Mouse (Mus musculus) liver, adult 2 months (tissue): Measurements from ENCODE around the gene Braf. TPM values are rescaled to one million over a fixed set of nuclear protein-coding genes. Genes with fewer than 3 reads are reported as not detected.

Experiments used
- DNase-seq: peaks from one replicate; pipeline ENCODE4 v3.0.0-alpha.2; 2011; ENCODE audit warnings: low read depth, low spot score; ENCODE audit errors: extremely low read depth
- H3K27ac ChIP-seq: fragments of 200-500 bp; replicated peaks from 2 replicates; pipeline ENCODE4 v1.5.1; 2012; ENCODE audit warnings: low read depth, mild to moderate bottlenecking, control low read depth, inconsistent platforms, low read length; ENCODE audit not compliant: insufficient read depth
- H3K27me3 ChIP-seq: fragments of 200-500 bp; 2 replicates; pipeline ENCODE4 v1.6.1; 2012; ENCODE audit warnings: mild to moderate bottlenecking, moderate library complexity, low read length, inconsistent platforms; ENCODE audit not compliant: control insufficient read depth, insufficient read depth
- H3K36me3 ChIP-seq: fragments of 200-500 bp; 2 replicates; pipeline ENCODE4 v1.6.1; 2012; ENCODE audit warnings: low read length, inconsistent platforms; ENCODE audit not compliant: control insufficient read depth, insufficient read depth
- H3K4me1 ChIP-seq: fragments of 200-500 bp; 2 replicates; pipeline ENCODE4 v1.6.1; 2011; ENCODE audit warnings: low read length; ENCODE audit not compliant: control insufficient read depth, insufficient read depth
- H3K4me3 ChIP-seq: fragments of 200-500 bp; 2 replicates; pipeline ENCODE4 v1.5.1; 2011; ENCODE audit warnings: low read depth, mild to moderate bottlenecking, control low read depth, low read length, moderate library complexity; ENCODE audit not compliant: insufficient read depth
- H3K79me2 ChIP-seq: fragments of 200-500 bp; 2 replicates; pipeline ENCODE4 v1.6.1; 2012; ENCODE audit warnings: inconsistent platforms, mild to moderate bottlenecking, low read length, moderate library complexity; ENCODE audit not compliant: control insufficient read depth, insufficient read depth
- H3K9ac ChIP-seq: fragments of 200-500 bp; 2 replicates; pipeline ENCODE4 v1.6.1; 2012; ENCODE audit warnings: low read depth, mild to moderate bottlenecking, control low read depth, inconsistent platforms, low read length
- CTCF ChIP-seq: fragments of 200-500 bp; IDR thresholded peaks from 2 replicates; pipeline ENCODE4 v1.5.1; 2011; ENCODE audit warnings: low read depth, low read length, control low read depth
- POLR2A ChIP-seq: fragments of 200-500 bp; IDR thresholded peaks from 2 replicates; pipeline ENCODE4 v1.6.1; 2011; ENCODE audit warnings: low read length, control low read depth; ENCODE audit not compliant: insufficient read depth; ENCODE audit errors: extremely low read depth
- WGBS: fragments of 180-500 bp; shearing (Covaris S2); methylation state at CpG from one replicate; pipeline ENCODE4 v1.1.7; 2018; 5-methylcytosine and 5-hydroxymethylcytosine counted together
- polyA plus RNA-seq: library from polyadenylated mRNA; depleted of rRNA; stranded (reverse); fragments of >200 nt; gene quantifications from 2 replicates; pipeline ENCODE4 v1.2.3, GENCODE M21; 2012
- total RNA-seq: library from RNA; depleted of rRNA; stranded (reverse); fragments of >200 nt; gene quantifications from 2 replicates; pipeline ENCODE4 v1.2.3, GENCODE M21; 2014

Braf gene
- total and polyA plus RNA-seq, 2 experiments: 4.9 to 8.9 TPM

- WGBS: 71% methylated on average over 4 of the region's 4 CpGs
- H3K79me2 ChIP-seq: no peaks in the 10 kb centered on the region
Measured at GRCm38 (mm10) chr6:39680524-39680923, 44.7 kb downstream of the Braf start.

GRCm38 (mm10) chr6:39678241-39678640 is 47.0 kb downstream of the Braf start:
- no peaks in the 10 kb centered on the region; the same call in 1 of the 2 replicates for H3K79me2 ChIP-seq
- H3K27ac ChIP-seq: no peak overlapping the region
- H3K4me3 ChIP-seq: no peak overlapping the region
- no peak overlapping the region for H3K9ac ChIP-seq
- no peaks in the 10 kb centered on the region for H3K4me1 ChIP-seq
- 100% methylated on average over 1 of the region's 1 CpGs for WGBS
- H3K27me3 ChIP-seq: no peaks in the 10 kb centered on the region
- peaks cover 6% of the 10 kb centered on the region; the same call in 1 of the 2 replicates for H3K36me3 ChIP-seq
- TF ChIP-seq POLR2A (no peak), CTCF (no peak)
- no peak for DNase-seq

More at GRCm38 (mm10) chr6:39680524-39680923, 44.7 kb downstream of the Braf start:
- Histone ChIP-seq H3K27ac (no peak overlapping the region), H3K36me3 (peaks cover 4% of the 10 kb centered on the region; the same call in 1 of the 2 replicates), H3K9ac (no peak overlapping the region), H3K27me3 (no peaks in the 10 kb centered on the region), H3K4me1 (no peaks in the 10 kb centered on the region), H3K4me3 (no peak overlapping the region)
- no peak for DNase-seq
- TF ChIP-seq CTCF (no peak), POLR2A (no peak)

- no peaks in the 10 kb centered on the region; the same call in 1 of the 2 replicates for H3K79me2 ChIP-seq
- H3K27ac ChIP-seq: no peak overlapping the region
- no peak overlapping the region for H3K9ac ChIP-seq
- no peaks in the 10 kb centered on the region for H3K4me1 ChIP-seq
- no peak overlapping the region for H3K4me3 ChIP-seq
- DNase-seq: no peak
- WGBS: 90% methylated on average over 7 of the region's 7 CpGs
- H3K36me3 ChIP-seq: peaks cover 9% of the 10 kb centered on the region; the same call in 1 of the 2 replicates
- TF ChIP-seq POLR2A (no peak), CTCF (no peak)
- H3K27me3 ChIP-seq: no peaks in the 10 kb centered on the region
Measured at GRCm38 (mm10) chr6:39675081-39675480, 50.2 kb downstream of the Braf start.

GRCm38 (mm10) chr6:39611296-39611695 is 114.0 kb downstream of the Braf start:
- Histone ChIP-seq H3K79me2 (no peaks in the 10 kb centered on the region), H3K27ac (no peak overlapping the region), H3K9ac (no peak overlapping the region), H3K36me3 (peaks cover 13% of the 10 kb centered on the region; the same call in 1 of the 2 replicates), H3K4me3 (no peak overlapping the region), H3K4me1 (peaks cover under 1% of the 10 kb centered on the region; the same call in 1 of the 2 replicates), H3K27me3 (no peaks in the 10 kb centered on the region)
- TF ChIP-seq CTCF: no peak
- TF ChIP-seq POLR2A: no peak
- DNase-seq: no peak
- WGBS: 32% methylated on average over 2 of the region's 2 CpGs

GRCm38 (mm10) chr6:39610207-39610606 is 115.1 kb downstream of the Braf start:
- Histone ChIP-seq H3K4me3 (no peak overlapping the region), H3K4me1 (peaks cover 2% of the 10 kb centered on the region; the same call in 1 of the 2 replicates), H3K9ac (no peak overlapping the region), H3K27ac (no peak overlapping the region), H3K36me3 (peaks cover 10% of the 10 kb centered on the region; the same call in 1 of the 2 replicates), H3K27me3 (no peaks in the 10 kb centered on the region), H3K79me2 (no peaks in the 10 kb centered on the region)
- TF ChIP-seq CTCF (no peak), POLR2A (no peak)
- WGBS: 87% methylated on average over 2 of the region's 2 CpGs
- DNase-seq: no peak

- no peaks in the 10 kb centered on the region for H3K79me2 ChIP-seq
- no peak overlapping the region for H3K9ac ChIP-seq
- H3K36me3 ChIP-seq: peaks cover 8% of the 10 kb centered on the region; the same call in 1 of the 2 replicates
- TF ChIP-seq POLR2A (no peak), CTCF (no peak)
- H3K4me1 ChIP-seq: peaks cover 2% of the 10 kb centered on the region; the same call in 1 of the 2 replicates
- no peak overlapping the region for H3K27ac ChIP-seq
- H3K4me3 ChIP-seq: no peak overlapping the region
- DNase-seq: no peak
- 79% methylated on average over 5 of the region's 5 CpGs for WGBS
- no peaks in the 10 kb centered on the region for H3K27me3 ChIP-seq
Measured at GRCm38 (mm10) chr6:39607365-39607764, 117.9 kb downstream of the Braf start.
